Mouse (Mus musculus) liver, embryonic 14.5 days (tissue): ENCODE measurements around the gene Slc41a3.

ENCODE experiments used
- CTCF ChIP-seq: IDR thresholded peaks from 2 replicates; pipeline ENCODE4 v1.5.1; 2016; ENCODE audit warnings: antibody characterized with exemption, low read depth, control low read depth
- EP300 ChIP-seq: IDR thresholded peaks from 2 replicates; pipeline ENCODE4 v1.6.1; 2016; ENCODE audit warnings: antibody characterized with exemption, low read depth

DNA sequence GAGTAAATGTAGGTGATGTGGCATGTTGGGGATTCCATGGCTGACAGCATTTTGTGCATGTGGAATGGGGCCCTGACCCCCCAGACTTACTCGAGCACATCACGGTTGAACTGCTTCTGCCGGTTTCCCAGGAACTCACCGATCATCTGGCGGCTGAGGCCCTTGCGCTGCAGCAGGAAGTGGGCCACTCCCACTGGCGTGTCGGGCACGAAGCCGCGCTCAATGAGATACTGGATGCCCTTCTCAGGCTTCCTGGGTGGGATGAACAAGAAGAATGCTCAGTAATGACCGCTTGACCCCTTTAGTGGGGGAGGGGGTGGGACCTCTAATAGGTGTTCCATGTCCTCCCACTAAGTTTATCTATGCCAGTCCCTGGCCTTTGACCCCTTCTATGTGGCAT, 75.9 kb downstream of the Slc41a3 start:
- TF ChIP-seq EP300 (no peak), CTCF (no peak)
